Mouse (Mus musculus) cerebellum, adult 2 months (tissue): ENCODE results near the gene 6430628N08Rik.

Experiments used
- CTCF ChIP-seq: fragments of 200-500 bp; IDR thresholded peaks from 2 replicates; pipeline ENCODE4 v1.5.1; 2011; ENCODE audit warnings: low read depth, mild to moderate bottlenecking, control low read depth, low read length, moderate library complexity, borderline replicate concordance; ENCODE audit not compliant: insufficient read depth
- POLR2A ChIP-seq: fragments of 200-500 bp; IDR thresholded peaks from 2 replicates; pipeline ENCODE4 v1.6.1; 2011; ENCODE audit warnings: low read length, control low read depth, borderline replicate concordance; ENCODE audit not compliant: insufficient read depth

GRCm38 (mm10) chr4:115938276-115939160, 48.1 kb downstream of the 6430628N08Rik start:
- TF ChIP-seq CTCF (no peak), POLR2A (no peak)
